ENCODE assay signal across 8 mouse cellular contexts in genomic region chr15:12119129-12119466, GRCm38 (mm10). TPM values are rescaled to one million over a fixed set of nuclear protein-coding genes. Genes with fewer than 3 reads are reported as not detected.
DNase-seq lines count a peak whose midpoint lies in the region; ATAC-seq lines count a peak whose summit lies in the region.

No protein-coding gene starts in this region.

- H3K9me3 ChIP-seq in heart, embryonic 16.5 days (replicated peaks; ENCODE audit: control insufficient read depth, low read length) = no peaks in the 10 kb centered on the region
- H3K9me3 ChIP-seq in hindbrain, embryonic 13.5 days = no peaks in the 10 kb centered on the region
- no peaks in the 10 kb centered on the region for H3K9me3 ChIP-seq in midbrain, embryonic 13.5 days

- intact Hi-C loops in heart, postnatal 25 days (cut with DNase I) = no loop called here

- peak overlapping the region; percentile 88 for H3K4me2 ChIP-seq in heart, embryonic 16.5 days (ENCODE audit: low read depth, low read length)
- peak overlapping the region; percentile 88 for H3K4me2 ChIP-seq in hindbrain, embryonic 13.5 days
- peak overlapping the region; percentile 86 for H3K4me2 ChIP-seq in midbrain, embryonic 13.5 days (replicated peaks)

- H3K4me1 ChIP-seq in heart, embryonic 16.5 days (ENCODE audit: control insufficient read depth, insufficient read depth, low read length) = peaks cover 13% of the 10 kb centered on the region
- peaks cover 21% of the 10 kb centered on the region for H3K4me1 ChIP-seq in hindbrain, embryonic 13.5 days (replicated peaks)
- peaks cover 24% of the 10 kb centered on the region for H3K4me1 ChIP-seq in midbrain, embryonic 13.5 days (replicated peaks)

- 5% methylated on average over 7 of the region's 7 CpGs for WGBS in heart, embryonic 16.5 days
- 7% methylated on average over 7 of the region's 7 CpGs for WGBS in hindbrain, embryonic 13.5 days
- 10% methylated on average over 7 of the region's 7 CpGs for WGBS in midbrain, embryonic 13.5 days

- no peaks in the 10 kb centered on the region for H3K36me3 ChIP-seq in heart, embryonic 16.5 days (ENCODE audit: control insufficient read depth, insufficient read depth)
- no peaks in the 10 kb centered on the region for H3K36me3 ChIP-seq in hindbrain, embryonic 13.5 days
- no peaks in the 10 kb centered on the region for H3K36me3 ChIP-seq in midbrain, embryonic 13.5 days

- no peak for ATAC-seq in heart, embryonic 16.5 days (replicated peaks; ENCODE audit: extremely low read depth, insufficient read depth, low FRiP score)
- ATAC-seq in hindbrain, embryonic 13.5 days (ENCODE audit: low FRiP score) = no peak
- no peak; the same call in 1 of the 2 replicates for ATAC-seq in midbrain, embryonic 13.5 days

- peak overlapping the region; percentile 98 for H3K27ac ChIP-seq in heart, embryonic 16.5 days (ENCODE audit: low read length)
- peak overlapping the region; percentile 95 for H3K27ac ChIP-seq in hindbrain, embryonic 13.5 days
- H3K27ac ChIP-seq in midbrain, embryonic 13.5 days = peak overlapping the region; percentile 94

- no peaks in the 10 kb centered on the region for H3K27me3 ChIP-seq in heart, embryonic 16.5 days (ENCODE audit: control insufficient read depth, insufficient read depth, low read length)
- H3K27me3 ChIP-seq in hindbrain, embryonic 13.5 days = no peaks in the 10 kb centered on the region
- H3K27me3 ChIP-seq in midbrain, embryonic 13.5 days = no peaks in the 10 kb centered on the region

- no peak for DNase-seq in heart, postnatal 25 days (ENCODE audit: low spot score)
- DNase-seq in MEL-GATA-1-ER (ENCODE audit: extremely low read depth, low read depth) (peak; percentile 54), MN1 (ENCODE audit: low spot score) (no peak)
- no peak for DNase-seq in right cerebral cortex, adult 2 months (ENCODE audit: low spot score in 2 of 2)
- DNase-seq in embryo, embryonic 10.5 days (ENCODE audit: low spot score) = no peak

- peak overlapping the region; percentile 100 for H3K9ac ChIP-seq in heart, embryonic 16.5 days (ENCODE audit: low read length)
- H3K9ac ChIP-seq in hindbrain, embryonic 13.5 days = peak overlapping the region; percentile 97
- peak overlapping the region; percentile 97 for H3K9ac ChIP-seq in midbrain, embryonic 13.5 days (replicated peaks)

- peak overlapping the region; percentile 92 for H3K4me3 ChIP-seq in heart, embryonic 16.5 days (ENCODE audit: low read length)
- peak overlapping the region; percentile 96 for H3K4me3 ChIP-seq in hindbrain, embryonic 13.5 days
- peak overlapping the region; percentile 97 for H3K4me3 ChIP-seq in midbrain, embryonic 13.5 days (replicated peaks)

RNA-seq across cellular contexts. Expression of gene Zfr, which starts 1.5 kb away (rescaled TPM):
- polyA plus RNA-seq in heart, embryonic 16.5 days (2015; fragmentation: Nextera tagmentation; extraction: Ambion mirVana) = 89.4 and 103 TPM in 2 replicates
- total RNA-seq in heart, postnatal 25 days (2021) = 10 to 100 TPM; 79.9 to 87.0 TPM
- polyA plus RNA-seq in hindbrain, embryonic 13.5 days (2015; fragmentation: Nextera tagmentation; extraction: Ambion mirVana) = 147 and 159 TPM in 2 replicates
- polyA plus RNA-seq in midbrain, embryonic 13.5 days (2015; fragmentation: Nextera tagmentation; extraction: Ambion mirVana) = 149 and 153 TPM in 2 replicates
